Mouse (Mus musculus): ENCODE results near the gene Dll4. TPM values are rescaled to one million over a fixed set of nuclear protein-coding genes. Genes with fewer than 3 reads are reported as not detected.

Gene Dll4
- polyA plus RNA-seq, 2 experiments from 2014 or later = not detected

- no peak for ATAC-seq
Measured at GRCm38 (mm10) chr2:119312380-119312958, 13.1 kb upstream of the Dll4 start.

- no peak for ATAC-seq
Measured at GRCm38 (mm10) chr2:119313780-119314479, 11.7 kb upstream of the Dll4 start.

- ATAC-seq = no peak
Measured at GRCm38 (mm10) chr2:119314742-119315310, 10.8 kb upstream of the Dll4 start.

GRCm38 (mm10) chr2:119318043-119318710, 7.4 kb upstream of the Dll4 start:
- ATAC-seq = no peak

- no peak for ATAC-seq
Measured at GRCm38 (mm10) chr2:119320571-119320970, 5.0 kb upstream of the Dll4 start.

- no peak for ATAC-seq
Measured at GRCm38 (mm10) chr2:119321771-119322586, 3.6 kb upstream of the Dll4 start.

- no peak for ATAC-seq
Measured at GRCm38 (mm10) chr2:119322587-119323300, 2.8 kb upstream of the Dll4 start.

- ATAC-seq = no peak
Measured at GRCm38 (mm10) chr2:119323866-119324575, 1.6 kb upstream of the Dll4 start.

GRCm38 (mm10) chr2:119324576-119325318, 837 bp upstream of the Dll4 start:
- no peak for ATAC-seq

- ATAC-seq = peak; percentile 35
Measured at GRCm38 (mm10) chr2:119326161-119327101, 847 bp downstream of the Dll4 start.

GRCm38 (mm10) chr2:119327102-119327480, 1.5 kb downstream of the Dll4 start:
- no peak for ATAC-seq

- no peak for ATAC-seq
Measured at GRCm38 (mm10) chr2:119327942-119328526, 2.5 kb downstream of the Dll4 start.

GRCm38 (mm10) chr2:119328546-119328945, 3.0 kb downstream of the Dll4 start:
- ATAC-seq = no peak

GRCm38 (mm10) chr2:119329123-119329817, 3.7 kb downstream of the Dll4 start:
- no peak for ATAC-seq

GRCm38 (mm10) chr2:119330795-119331194, 5.2 kb downstream of the Dll4 start:
- ATAC-seq = no peak

- no peak for ATAC-seq
Measured at GRCm38 (mm10) chr2:119332177-119332661, 6.6 kb downstream of the Dll4 start.

- ATAC-seq = no peak
Measured at GRCm38 (mm10) chr2:119334135-119334534, 8.6 kb downstream of the Dll4 start.

- no peak for ATAC-seq
Measured at GRCm38 (mm10) chr2:119334964-119335525, 9.5 kb downstream of the Dll4 start.

Data from CD4-positive, CD25-positive, alpha-beta regulatory T cell, adult 4 months (primary cell).